Mouse (Mus musculus): ENCODE measurements around the gene Spc24. TPM values are rescaled to one million over a fixed set of nuclear protein-coding genes. Genes with fewer than 3 reads are reported as not detected.

Gene Spc24
- polyA plus RNA-seq, 1 experiment = 80.1 TPM

- no peak overlapping the region for H3ac ChIP-seq (ENCODE audit: control insufficient read depth, insufficient read length, low read depth)
- H3K79me2 ChIP-seq (ENCODE audit: control insufficient read depth, insufficient read depth) = peaks cover 8% of the 10 kb centered on the region
- no peak overlapping the region for H3K4me3 ChIP-seq (ENCODE audit: insufficient read depth, poor library complexity, severe bottlenecking)
- no peaks in the 10 kb centered on the region for H3K79me3 ChIP-seq (ENCODE audit: low read depth)
- peaks cover 47% of the 10 kb centered on the region for H3K36me3 ChIP-seq (ENCODE audit: control insufficient read depth, insufficient read depth)
- TF ChIP-seq CTCF (IDR thresholded peaks at IDR 0.05; ENCODE audit: control insufficient read depth, insufficient read depth, insufficient read length) (no peak), MYOD1 (IDR thresholded peaks at IDR 0.05; ENCODE audit: control insufficient read depth, insufficient read length, low read depth) (no peak), MYOG (IDR thresholded peaks at IDR 0.05; ENCODE audit: control insufficient read depth, extremely low read depth, insufficient read length) (no peak), MAX (IDR thresholded peaks at IDR 0.05) (no peak), FOSL1 (IDR thresholded peaks at IDR 0.05; ENCODE audit: insufficient read depth, low read length, poor library complexity, severe bottlenecking) (no peak), CEBPB (IDR thresholded peaks at IDR 0.05; ENCODE audit: low read depth) (no peak), USF1 (IDR thresholded peaks at IDR 0.05; ENCODE audit: low read depth) (no peak)
- H3K27me3 ChIP-seq (ENCODE audit: control insufficient read depth, insufficient read depth, insufficient read length) = no peaks in the 10 kb centered on the region
These were observed 10.6 kb downstream of the Spc24 start for GRCm38 (mm10) chr9:21749382-21750118.

GRCm38 (mm10) chr9:21748491-21748890 lies 11.6 kb downstream of the Spc24 start:
- Histone ChIP-seq H3K79me3 (ENCODE audit: low read depth) (no peaks in the 10 kb centered on the region), H3K4me3 (ENCODE audit: insufficient read depth, poor library complexity, severe bottlenecking) (no peak overlapping the region), H3K79me2 (ENCODE audit: control insufficient read depth, insufficient read depth) (peaks cover 8% of the 10 kb centered on the region), H3K36me3 (ENCODE audit: control insufficient read depth, insufficient read depth) (peaks cover 58% of the 10 kb centered on the region), H3K27me3 (ENCODE audit: control insufficient read depth, insufficient read depth, insufficient read length) (no peaks in the 10 kb centered on the region), H3ac (ENCODE audit: control insufficient read depth, insufficient read length, low read depth) (no peak overlapping the region)
- TF ChIP-seq MYOG (IDR thresholded peaks at IDR 0.05; ENCODE audit: control insufficient read depth, extremely low read depth, insufficient read length) (no peak), CTCF (IDR thresholded peaks at IDR 0.05; ENCODE audit: control insufficient read depth, insufficient read depth, insufficient read length) (no peak), USF1 (IDR thresholded peaks at IDR 0.05; ENCODE audit: low read depth) (no peak), CEBPB (IDR thresholded peaks at IDR 0.05; ENCODE audit: low read depth) (no peak), MAX (IDR thresholded peaks at IDR 0.05) (no peak), FOSL1 (IDR thresholded peaks at IDR 0.05; ENCODE audit: insufficient read depth, low read length, poor library complexity, severe bottlenecking) (no peak), MYOD1 (IDR thresholded peaks at IDR 0.05; ENCODE audit: control insufficient read depth, insufficient read length, low read depth) (no peak)

- Histone ChIP-seq H3ac (ENCODE audit: control insufficient read depth, insufficient read length, low read depth) (no peak overlapping the region), H3K4me3 (ENCODE audit: insufficient read depth, poor library complexity, severe bottlenecking) (no peak overlapping the region), H3K27me3 (ENCODE audit: control insufficient read depth, insufficient read depth, insufficient read length) (no peaks in the 10 kb centered on the region), H3K36me3 (ENCODE audit: control insufficient read depth, insufficient read depth) (peaks cover 59% of the 10 kb centered on the region), H3K79me3 (ENCODE audit: low read depth) (no peaks in the 10 kb centered on the region), H3K79me2 (ENCODE audit: control insufficient read depth, insufficient read depth) (peaks cover 8% of the 10 kb centered on the region)
- TF ChIP-seq MYOG (IDR thresholded peaks at IDR 0.05; ENCODE audit: control insufficient read depth, extremely low read depth, insufficient read length) (no peak), USF1 (IDR thresholded peaks at IDR 0.05; ENCODE audit: low read depth) (no peak), CTCF (IDR thresholded peaks at IDR 0.05; ENCODE audit: control insufficient read depth, insufficient read depth, insufficient read length) (no peak), MYOD1 (IDR thresholded peaks at IDR 0.05; ENCODE audit: control insufficient read depth, insufficient read length, low read depth) (no peak), CEBPB (IDR thresholded peaks at IDR 0.05; ENCODE audit: low read depth) (no peak), MAX (IDR thresholded peaks at IDR 0.05) (no peak), FOSL1 (IDR thresholded peaks at IDR 0.05; ENCODE audit: insufficient read depth, low read length, poor library complexity, severe bottlenecking) (no peak)
These were observed 12.1 kb downstream of the Spc24 start for GRCm38 (mm10) chr9:21748033-21748432.

GRCm38 (mm10) chr9:21747238-21747774 lies 12.8 kb downstream of the Spc24 start:
- Histone ChIP-seq H3K27me3 (ENCODE audit: control insufficient read depth, insufficient read depth, insufficient read length) (no peaks in the 10 kb centered on the region), H3K36me3 (ENCODE audit: control insufficient read depth, insufficient read depth) (peaks cover 66% of the 10 kb centered on the region), H3ac (ENCODE audit: control insufficient read depth, insufficient read length, low read depth) (no peak overlapping the region), H3K79me2 (ENCODE audit: control insufficient read depth, insufficient read depth) (peaks cover 8% of the 10 kb centered on the region), H3K79me3 (ENCODE audit: low read depth) (no peaks in the 10 kb centered on the region), H3K4me3 (ENCODE audit: insufficient read depth, poor library complexity, severe bottlenecking) (no peak overlapping the region)
- TF ChIP-seq MYOG (IDR thresholded peaks at IDR 0.05; ENCODE audit: control insufficient read depth, extremely low read depth, insufficient read length) (no peak), CTCF (IDR thresholded peaks at IDR 0.05; ENCODE audit: control insufficient read depth, insufficient read depth, insufficient read length) (no peak), USF1 (IDR thresholded peaks at IDR 0.05; ENCODE audit: low read depth) (no peak), MAX (IDR thresholded peaks at IDR 0.05) (no peak), CEBPB (IDR thresholded peaks at IDR 0.05; ENCODE audit: low read depth) (no peak), MYOD1 (IDR thresholded peaks at IDR 0.05; ENCODE audit: control insufficient read depth, insufficient read length, low read depth) (no peak), FOSL1 (IDR thresholded peaks at IDR 0.05; ENCODE audit: insufficient read depth, low read length, poor library complexity, severe bottlenecking) (no peak)

GRCm38 (mm10) chr9:21741514-21741913 lies 18.6 kb downstream of the Spc24 start:
- no peaks in the 10 kb centered on the region for H3K79me2 ChIP-seq (ENCODE audit: control insufficient read depth, insufficient read depth)
- peaks cover 3% of the 10 kb centered on the region for H3K79me3 ChIP-seq (ENCODE audit: low read depth)
- TF ChIP-seq MYOG (IDR thresholded peaks at IDR 0.05; ENCODE audit: control insufficient read depth, extremely low read depth, insufficient read length) (no peak), CEBPB (IDR thresholded peaks at IDR 0.05; ENCODE audit: low read depth) (no peak), CTCF (IDR thresholded peaks at IDR 0.05; ENCODE audit: control insufficient read depth, insufficient read depth, insufficient read length) (no peak), USF1 (IDR thresholded peaks at IDR 0.05; ENCODE audit: low read depth) (no peak), MYOD1 (IDR thresholded peaks at IDR 0.05; ENCODE audit: control insufficient read depth, insufficient read length, low read depth) (no peak), FOSL1 (IDR thresholded peaks at IDR 0.05; ENCODE audit: insufficient read depth, low read length, poor library complexity, severe bottlenecking) (no peak), MAX (IDR thresholded peaks at IDR 0.05) (no peak)
- no peaks in the 10 kb centered on the region for H3K27me3 ChIP-seq (ENCODE audit: control insufficient read depth, insufficient read depth, insufficient read length)
- H3K36me3 ChIP-seq (ENCODE audit: control insufficient read depth, insufficient read depth) = peaks cover 90% of the 10 kb centered on the region
- H3K4me3 ChIP-seq (ENCODE audit: insufficient read depth, poor library complexity, severe bottlenecking) = no peak overlapping the region
- no peak overlapping the region for H3ac ChIP-seq (ENCODE audit: control insufficient read depth, insufficient read length, low read depth)

Data from C2C12 (cell line).